Comparison of ENCODE assay signal across 15 mouse cellular contexts in the genomic region with DNA sequence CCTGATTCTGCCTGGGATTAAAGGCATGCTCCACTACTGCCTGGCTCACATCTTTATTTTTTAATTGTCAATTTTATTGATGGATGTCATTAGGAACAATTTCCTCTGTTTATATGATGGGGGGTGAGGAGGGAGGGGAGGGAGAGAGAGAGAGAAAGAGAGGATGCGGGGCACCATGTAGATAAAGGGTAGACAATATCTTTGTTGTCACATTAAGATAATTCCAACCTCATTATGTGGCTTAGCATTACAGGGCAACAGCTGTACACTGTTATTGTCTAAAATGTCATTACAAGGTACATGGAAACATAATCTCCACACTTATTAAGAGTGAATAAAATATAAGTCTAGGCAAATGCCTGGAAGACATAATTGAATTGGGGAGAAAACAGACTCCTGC.
"Had no signal": no experiment of that assay in that cellular context is flagged by ENCODE, and none has a peak within 500 bp of the region (broad histone marks: within the 10 kb centered on the region; RNA-seq: fewer than 3 reads in every experiment).

No protein-coding gene starts in this region.

- H3K27ac ChIP-seq: kidney, embryonic 15.5 days; left cerebral cortex, adult 2 months; limb, embryonic 10.5 days; midbrain, embryonic 12.5 days; neural tube, embryonic 15.5 days had no signal

- ATAC-seq: lung, postnatal 0 days; midbrain, embryonic 16.5 days had no signal

- H3K27me3 ChIP-seq: kidney, embryonic 15.5 days; midbrain, embryonic 12.5 days; neural tube, embryonic 15.5 days had no signal

- H3K4me1 ChIP-seq: kidney, embryonic 15.5 days; limb, embryonic 10.5 days; midbrain, embryonic 12.5 days; neural tube, embryonic 15.5 days had no signal

- H3K4me2 ChIP-seq: kidney, embryonic 15.5 days; liver, embryonic 11.5 days; midbrain, embryonic 12.5 days; neural tube, embryonic 15.5 days had no signal

- H3K9ac ChIP-seq: kidney, embryonic 15.5 days; midbrain, embryonic 12.5 days; neural tube, embryonic 15.5 days had no signal

- H3K4me3 ChIP-seq: kidney, embryonic 15.5 days; left cerebral cortex, adult 2 months; limb, embryonic 10.5 days; midbrain, embryonic 12.5 days; neural tube, embryonic 15.5 days had no signal

- H3K9me3 ChIP-seq: kidney, embryonic 15.5 days; limb, embryonic 10.5 days; midbrain, embryonic 12.5 days; neural tube, embryonic 15.5 days had no signal

- DNase-seq: kidney, adult 11 months; kidney, postnatal 14 days; lung, postnatal 36 days; right cerebral cortex, postnatal 4 days; spleen, adult 18-20 months; thymus, adult 18-20 months; thymus, postnatal 14 days had no signal
